Mouse (Mus musculus) midbrain, postnatal 0 days (tissue): ENCODE results near the gene Trmt5. TPM values are rescaled to one million over a fixed set of nuclear protein-coding genes. Genes with fewer than 3 reads are reported as not detected.

ENCODE experiments used
- ATAC-seq: fragments of 200-750 bp; cut with Nextera tagmentation; 2 replicates; pipeline ENCODE4 v1.8.0; 2017; ENCODE audit warnings: moderate number of reproducible peaks, mild to moderate bottlenecking, moderate TSS enrichment, moderate library complexity; ENCODE audit not compliant: low FRiP score
- DNase-seq: peaks from one replicate; pipeline ENCODE4 v3.0.0-alpha.2; 2015; ENCODE audit warnings: low spot score
- H3K27ac ChIP-seq: fragments of 300-500 bp; sonication (generic); 2 replicates; pipeline ENCODE4 v1.5.1; 2014; ENCODE audit warnings: low read depth, mild to moderate bottlenecking, low read length, mixed read lengths
- H3K27me3 ChIP-seq: fragments of 300-500 bp; sonication (generic); 2 replicates; pipeline ENCODE4 v1.6.1; 2014; ENCODE audit warnings: low read length, control low read depth, mixed read lengths; ENCODE audit not compliant: insufficient read depth
- H3K36me3 ChIP-seq: fragments of 300-500 bp; sonication (generic); 2 replicates; pipeline ENCODE4 v1.6.1; 2014; ENCODE audit warnings: low read length, control low read depth, mixed read lengths; ENCODE audit not compliant: insufficient read depth
- H3K4me1 ChIP-seq: fragments of 300-500 bp; sonication (generic); 2 replicates; pipeline ENCODE4 v1.6.1; 2014; ENCODE audit warnings: mild to moderate bottlenecking, control low read depth, antibody characterized with exemption, low read length, mixed read lengths; ENCODE audit not compliant: insufficient read depth
- H3K4me2 ChIP-seq: fragments of 300-500 bp; sonication (generic); 2 replicates; pipeline ENCODE4 v1.6.1; 2014; ENCODE audit warnings: low read depth, mild to moderate bottlenecking, low read length, mixed read lengths; ENCODE audit not compliant: poor library complexity, severe bottlenecking
- H3K4me3 ChIP-seq: fragments of 300-500 bp; sonication (generic); 2 replicates; pipeline ENCODE4 v1.5.1; 2014; ENCODE audit warnings: low read depth, mild to moderate bottlenecking, low read length, moderate library complexity
- H3K9ac ChIP-seq: fragments of 300-500 bp; sonication (generic); replicated peaks from 2 replicates; pipeline ENCODE4 v1.6.1; 2014; ENCODE audit warnings: mild to moderate bottlenecking, low read length, moderate library complexity, mixed read lengths; ENCODE audit not compliant: poor library complexity, severe bottlenecking
- H3K9me3 ChIP-seq: fragments of 300-500 bp; sonication (generic); 2 replicates; pipeline ENCODE4 v1.6.1; 2016; ENCODE audit warnings: low read length, control low read depth
- CTCF ChIP-seq: IDR thresholded peaks from 2 replicates; pipeline ENCODE4 v1.5.1; 2016; ENCODE audit warnings: antibody characterized with exemption, mild to moderate bottlenecking
- WGBS: fragments of 180-500 bp; shearing (Covaris S2); extraction: QIAGEN DNeasy Blood & Tissue Kit; methylation state at CpG from one replicate; pipeline ENCODE4 v1.1.7; 2014; 5-methylcytosine and 5-hydroxymethylcytosine counted together
- polyA plus RNA-seq: library from polyadenylated mRNA; unstranded; fragments of >200 nt; fragmentation: Nextera tagmentation; extraction: Ambion mirVana; gene quantifications from 2 replicates; pipeline ENCODE4 v1.2.1, GENCODE M21; 2015
- total RNA-seq: library from RNA; depleted of rRNA; stranded (reverse); fragments of >200 nt; gene quantifications from 2 replicates; pipeline ENCODE4 v1.2.3, GENCODE M21; 2014; rRNA removed

Gene Trmt5
- total and polyA plus RNA-seq, 2 experiments from 2014 or later = 9.4 to 13.4 TPM

GRCm38 (mm10) chr12:73245687-73246086 is 40.8 kb downstream of the Trmt5 start:
- Histone ChIP-seq H3K4me2 (no peak overlapping the region), H3K4me3 (no peak overlapping the region), H3K27ac (no peak overlapping the region), H3K9ac (no peak overlapping the region), H3K27me3 (no peaks in the 10 kb centered on the region), H3K9me3 (no peaks in the 10 kb centered on the region), H3K4me1 (no peaks in the 10 kb centered on the region), H3K36me3 (no peaks in the 10 kb centered on the region)
- DNase-seq (no peak), ATAC-seq (no peak)
- TF ChIP-seq CTCF = no peak
- WGBS = 77% methylated on average over 5 of the region's 5 CpGs

- no peak for TF ChIP-seq CTCF
- DNase-seq = peak; percentile 79
- no peak overlapping the region for H3K9ac ChIP-seq
- no peak overlapping the region for H3K27ac ChIP-seq
- no peaks in the 10 kb centered on the region for H3K36me3 ChIP-seq
- no peaks in the 10 kb centered on the region for H3K27me3 ChIP-seq
- 44% methylated on average over 10 of the region's 10 CpGs for WGBS
- H3K4me2 ChIP-seq = no peak overlapping the region
- no peak overlapping the region for H3K4me3 ChIP-seq
- ATAC-seq = no peak
- H3K4me1 ChIP-seq = no peaks in the 10 kb centered on the region
- no peaks in the 10 kb centered on the region for H3K9me3 ChIP-seq
Measured at GRCm38 (mm10) chr12:73241960-73242359, 44.5 kb downstream of the Trmt5 start.

- DNase-seq (no peak), ATAC-seq (no peak)
- Histone ChIP-seq H3K4me3 (no peak overlapping the region), H3K4me2 (no peak overlapping the region), H3K27me3 (no peaks in the 10 kb centered on the region), H3K36me3 (no peaks in the 10 kb centered on the region), H3K27ac (no peak overlapping the region), H3K9me3 (no peaks in the 10 kb centered on the region), H3K4me1 (no peaks in the 10 kb centered on the region), H3K9ac (no peak overlapping the region)
- TF ChIP-seq CTCF = no peak
- 82% methylated on average over 2 of the region's 2 CpGs for WGBS
Measured at GRCm38 (mm10) chr12:73232586-73232985, 53.9 kb downstream of the Trmt5 start.

- TF ChIP-seq CTCF = no peak
- Histone ChIP-seq H3K27me3 (no peaks in the 10 kb centered on the region), H3K9me3 (no peaks in the 10 kb centered on the region), H3K36me3 (no peaks in the 10 kb centered on the region), H3K4me2 (no peak overlapping the region), H3K9ac (no peak overlapping the region), H3K27ac (no peak overlapping the region), H3K4me1 (no peaks in the 10 kb centered on the region), H3K4me3 (no peak overlapping the region)
- ATAC-seq = no peak
- DNase-seq = no peak
Measured at GRCm38 (mm10) chr12:73231552-73231951, 55.0 kb downstream of the Trmt5 start.

- no peak overlapping the region for H3K4me3 ChIP-seq
- no peak for ATAC-seq
Measured at GRCm38 (mm10) chr12:73230196-73230595, 56.3 kb downstream of the Trmt5 start.

More at GRCm38 (mm10) chr12:73230196-73230595, 56.3 kb downstream of the Trmt5 start:
- no peak for TF ChIP-seq CTCF
- H3K27ac ChIP-seq = no peak overlapping the region
- H3K4me1 ChIP-seq = no peaks in the 10 kb centered on the region
- DNase-seq = no peak
- H3K4me2 ChIP-seq = no peak overlapping the region
- no peaks in the 10 kb centered on the region for H3K36me3 ChIP-seq
- H3K9me3 ChIP-seq = no peaks in the 10 kb centered on the region
- H3K9ac ChIP-seq = no peak overlapping the region
- H3K27me3 ChIP-seq = no peaks in the 10 kb centered on the region

Other genes with a start within 250 kb of the Trmt5 start
- 0.44 and 1.3 TPM in 2 replicates for gene Six1, start 232.8 kb downstream of the Trmt5 start, total RNA-seq
- 0.55 and 0.68 TPM in 2 replicates for gene Six1, start 232.8 kb downstream of the Trmt5 start, polyA plus RNA-seq
- 0.38 and 0.66 TPM in 2 replicates for gene Six4, start 173.3 kb downstream of the Trmt5 start, total RNA-seq
- gene Six4, start 173.3 kb downstream of the Trmt5 start, polyA plus RNA-seq = 0.10 and 0.16 TPM in 2 replicates
- gene Mnat1, start 163.0 kb downstream of the Trmt5 start, total RNA-seq = 13.2 and 15.2 TPM in 2 replicates
- gene Mnat1, start 163.0 kb downstream of the Trmt5 start, polyA plus RNA-seq = 16.1 and 17.5 TPM in 2 replicates
- gene Slc38a6, start 69 bp upstream of the Trmt5 start, total RNA-seq = 24.6 and 26.2 TPM in 2 replicates
- 6.9 and 10.2 TPM in 2 replicates for gene Slc38a6, start 69 bp upstream of the Trmt5 start, polyA plus RNA-seq